Mouse (Mus musculus) kidney, embryonic 14.5 days (tissue): Measurements from ENCODE around the gene Aaed1. TPM values are rescaled to one million over a fixed set of nuclear protein-coding genes. Genes with fewer than 3 reads are reported as not detected.

Experiments used
- ATAC-seq: fragments of 200-750 bp; cut with Nextera tagmentation; 2 replicates; pipeline ENCODE4 v1.8.0; 2017; ENCODE audit warnings: moderate number of reproducible peaks, mild to moderate bottlenecking, moderate TSS enrichment, moderate library complexity; ENCODE audit not compliant: low FRiP score, low TSS enrichment
- H3K27ac ChIP-seq: fragments of 300-500 bp; sonication (generic); 2 replicates; pipeline ENCODE4 v1.5.1; 2014; ENCODE audit warnings: low read depth, mild to moderate bottlenecking, low read length, moderate library complexity, mixed read lengths
- H3K27me3 ChIP-seq: fragments of 300-500 bp; sonication (generic); 2 replicates; pipeline ENCODE4 v1.6.1; 2014; ENCODE audit warnings: mild to moderate bottlenecking, low read length; ENCODE audit not compliant: control insufficient read depth, insufficient read depth
- H3K36me3 ChIP-seq: fragments of 300-500 bp; sonication (generic); 2 replicates; pipeline ENCODE4 v1.6.1; 2014; ENCODE audit warnings: low read length, mixed read lengths; ENCODE audit not compliant: control insufficient read depth, insufficient read depth
- H3K4me1 ChIP-seq: fragments of 300-500 bp; sonication (generic); 2 replicates; pipeline ENCODE4 v1.6.1; 2014; ENCODE audit warnings: low read length, mixed read lengths; ENCODE audit not compliant: control insufficient read depth, insufficient read depth
- H3K4me2 ChIP-seq: fragments of 300-500 bp; sonication (generic); replicated peaks from 2 replicates; pipeline ENCODE4 v1.6.1; 2014; ENCODE audit warnings: low read depth, mild to moderate bottlenecking, low read length
- H3K4me3 ChIP-seq: fragments of 300-500 bp; sonication (generic); 2 replicates; pipeline ENCODE4 v1.5.1; 2014; ENCODE audit warnings: mild to moderate bottlenecking, low read length
- H3K9ac ChIP-seq: fragments of 300-500 bp; sonication (generic); 2 replicates; pipeline ENCODE4 v1.6.1; 2014; ENCODE audit warnings: low read depth, mild to moderate bottlenecking, low read length, moderate library complexity
- H3K9me3 ChIP-seq: fragments of 300-500 bp; sonication (generic); 2 replicates; pipeline ENCODE4 v1.6.1; 2016; ENCODE audit warnings: low read length; ENCODE audit not compliant: control insufficient read depth
- WGBS: fragments of 180-500 bp; shearing (Covaris S2); extraction: QIAGEN DNeasy Blood & Tissue Kit; methylation state at CpG from one replicate; pipeline ENCODE4 v1.1.7; 2014; 5-methylcytosine and 5-hydroxymethylcytosine counted together
- polyA plus RNA-seq: library from polyadenylated mRNA; unstranded; fragments of >200 nt; fragmentation: Nextera tagmentation; extraction: Ambion mirVana; gene quantifications from 2 replicates; pipeline ENCODE4 v1.2.1, GENCODE M21; 2014

Aaed1 gene
- polyA plus RNA-seq, 1 experiment from 2014 or later: 47.0 TPM

GRCm38 (mm10) chr13:64237000-64237680, 75.4 kb downstream of the Aaed1 start:
- Histone ChIP-seq H3K4me3 (no peak overlapping the region), H3K27ac (no peak overlapping the region), H3K27me3 (no peaks in the 10 kb centered on the region), H3K4me1 (no peaks in the 10 kb centered on the region), H3K9me3 (no peaks in the 10 kb centered on the region), H3K4me2 (no peak overlapping the region), H3K9ac (no peak overlapping the region), H3K36me3 (no peaks in the 10 kb centered on the region)
- ATAC-seq: no peak
- 63% methylated on average over 4 of the region's 4 CpGs for WGBS

- no peak overlapping the region for H3K27ac ChIP-seq
- H3K4me2 ChIP-seq: no peak overlapping the region
- H3K4me3 ChIP-seq: no peak overlapping the region
- no peak for ATAC-seq
- no peaks in the 10 kb centered on the region for H3K4me1 ChIP-seq
- H3K36me3 ChIP-seq: no peaks in the 10 kb centered on the region
- H3K9ac ChIP-seq: no peak overlapping the region
- 77% methylated on average over 3 of the region's 3 CpGs for WGBS
- no peaks in the 10 kb centered on the region for H3K27me3 ChIP-seq
- H3K9me3 ChIP-seq: no peaks in the 10 kb centered on the region
Observed at GRCm38 (mm10) chr13:64235777-64236176, 76.7 kb downstream of the Aaed1 start.

GRCm38 (mm10) chr13:64235062-64235715, 77.3 kb downstream of the Aaed1 start:
- Histone ChIP-seq H3K4me2 (no peak overlapping the region), H3K9me3 (no peaks in the 10 kb centered on the region), H3K27ac (no peak overlapping the region), H3K27me3 (no peaks in the 10 kb centered on the region), H3K4me1 (no peaks in the 10 kb centered on the region), H3K9ac (no peak overlapping the region), H3K4me3 (no peak overlapping the region), H3K36me3 (no peaks in the 10 kb centered on the region)
- ATAC-seq: no peak
- 64% methylated on average over 4 of the region's 4 CpGs for WGBS

GRCm38 (mm10) chr13:64233139-64233538, 79.4 kb downstream of the Aaed1 start:
- 90% methylated on average over 4 of the region's 4 CpGs for WGBS
- Histone ChIP-seq H3K27me3 (no peaks in the 10 kb centered on the region), H3K4me1 (no peaks in the 10 kb centered on the region), H3K9ac (no peak overlapping the region), H3K9me3 (no peaks in the 10 kb centered on the region), H3K4me3 (no peak overlapping the region), H3K4me2 (no peak overlapping the region), H3K36me3 (no peaks in the 10 kb centered on the region), H3K27ac (no peak overlapping the region)
- ATAC-seq: no peak

- no peaks in the 10 kb centered on the region for H3K27me3 ChIP-seq
- no peak overlapping the region for H3K9ac ChIP-seq
- no peak overlapping the region for H3K4me2 ChIP-seq
- WGBS: 88% methylated on average over 4 of the region's 4 CpGs
- no peaks in the 10 kb centered on the region for H3K36me3 ChIP-seq
- H3K9me3 ChIP-seq: no peaks in the 10 kb centered on the region
- no peak for ATAC-seq
- no peak overlapping the region for H3K27ac ChIP-seq
- no peak overlapping the region for H3K4me3 ChIP-seq
- no peaks in the 10 kb centered on the region for H3K4me1 ChIP-seq
Observed at GRCm38 (mm10) chr13:64226725-64227124, 85.8 kb downstream of the Aaed1 start.

- Histone ChIP-seq H3K9me3 (no peaks in the 10 kb centered on the region), H3K4me1 (no peaks in the 10 kb centered on the region), H3K27me3 (no peaks in the 10 kb centered on the region), H3K4me3 (no peak overlapping the region), H3K27ac (no peak overlapping the region), H3K36me3 (no peaks in the 10 kb centered on the region), H3K9ac (no peak overlapping the region), H3K4me2 (no peak overlapping the region)
- ATAC-seq: no peak
- WGBS: 88% methylated on average over 3 of the region's 3 CpGs
Observed at GRCm38 (mm10) chr13:64225738-64226137, 86.8 kb downstream of the Aaed1 start.

Other genes starting within 250 kb of the Aaed1 start
- not detected in 2 replicates for gene Hsd17b3, start 223.5 kb downstream of the Aaed1 start, polyA plus RNA-seq
- gene Slc35d2, start 183.3 kb downstream of the Aaed1 start, polyA plus RNA-seq: 5.5 TPM in 2 replicates
- gene Zfp367, start 159.5 kb downstream of the Aaed1 start, polyA plus RNA-seq: 13.6 and 21.4 TPM in 2 replicates
- gene Habp4, start 150.9 kb downstream of the Aaed1 start, polyA plus RNA-seq: 23.7 and 32.6 TPM in 2 replicates
- 15.4 and 24.8 TPM in 2 replicates for gene Cdc14b, start 37.4 kb downstream of the Aaed1 start, polyA plus RNA-seq
- gene Ctsl, start 58.2 kb upstream of the Aaed1 start, polyA plus RNA-seq: 283 and 323 TPM in 2 replicates
- 8.3 and 10.5 TPM in 2 replicates for gene Cdk20, start 119.6 kb upstream of the Aaed1 start, polyA plus RNA-seq
- gene Fam240b, start 185.1 kb upstream of the Aaed1 start, polyA plus RNA-seq: not detected in 2 replicates